Mouse (Mus musculus) CH12F3 (cell line): Measurements from ENCODE around the gene Zc3h13.

Source experiments
- in situ Hi-C: fragments of 300-500 bp; cut with MboI; formaldehyde crosslinking; loops from 2 replicates; pipeline ENCODE4 v1.14.3; 2020; ENCODE audit warnings: low sequenced_read_pairs

Zc3h13 gene

DNA sequence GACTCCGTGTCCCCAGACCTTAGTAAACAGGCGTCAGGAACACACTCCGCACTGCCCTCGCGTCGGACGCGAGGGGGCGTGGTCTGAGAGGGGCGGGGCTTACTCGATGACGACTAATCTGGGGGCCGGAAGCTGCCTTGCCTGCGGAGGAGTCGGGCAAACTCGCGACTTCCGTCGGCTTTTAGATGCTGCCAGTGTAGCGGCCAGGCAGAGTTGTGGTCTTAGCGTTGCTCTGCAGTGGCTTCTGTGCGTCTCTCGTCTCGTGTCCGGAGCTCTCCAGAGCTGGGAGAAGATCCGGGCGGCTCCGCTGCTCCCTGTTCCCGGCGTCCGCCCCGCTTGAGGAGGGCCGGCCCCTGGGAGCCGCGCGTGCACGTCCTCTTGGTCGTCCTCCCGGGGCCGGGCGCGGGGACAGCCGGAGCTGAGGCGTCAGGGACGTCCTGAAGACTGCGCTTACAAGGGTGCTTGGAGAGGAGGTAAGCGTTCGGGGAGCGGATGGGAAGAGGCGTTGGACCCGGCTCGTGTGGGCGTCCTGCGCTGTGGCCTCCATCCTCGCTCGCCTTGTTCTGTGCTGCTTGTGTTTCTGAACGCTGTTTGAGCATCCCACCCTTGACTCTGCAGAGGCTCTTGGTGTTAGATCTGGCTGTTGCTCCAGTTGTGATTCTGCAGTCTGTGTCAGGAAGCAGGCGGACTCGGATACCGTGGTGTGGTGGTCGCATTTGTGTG lies at the start of gene Zc3h13:
Gene Zc3h13, plus strand, starts transcription at position 181 of the 723 bp plus-strand sequence.
- in situ Hi-C loops, result no loop called here

GRCm38 (mm10) chr14:75235552-75235951 lies 48.6 kb upstream of the Zc3h13 start:
- in situ Hi-C loops, result no loop called here

GRCm38 (mm10) chr14:75235955-75236635 lies 48.1 kb upstream of the Zc3h13 start:
- in situ Hi-C loops, result no loop called here

GRCm38 (mm10) chr14:75236636-75237003 lies 47.6 kb upstream of the Zc3h13 start:
- in situ Hi-C loops, result no loop called here

- in situ Hi-C loops, result no loop called here
Observed at GRCm38 (mm10) chr14:75237096-75237495, 47.1 kb upstream of the Zc3h13 start.

GRCm38 (mm10) chr14:75238054-75238692 lies 46.0 kb upstream of the Zc3h13 start:
- in situ Hi-C loops, result no loop called here

GRCm38 (mm10) chr14:75242087-75242486 lies 42.1 kb upstream of the Zc3h13 start, which contains the start of gene Cpb2:
TSS of gene Cpb2 (plus strand) at chr14:75242287.
- in situ Hi-C loops, result no loop called here

GRCm38 (mm10) chr14:75246024-75247000 lies 37.9 kb upstream of the Zc3h13 start:
- in situ Hi-C loops, result no loop called here

- in situ Hi-C loops, result no loop called here
Observed at GRCm38 (mm10) chr14:75250432-75250831, 33.7 kb upstream of the Zc3h13 start.

GRCm38 (mm10) chr14:75256521-75256920 lies 27.7 kb upstream of the Zc3h13 start:
- in situ Hi-C loops, result no loop called here

DNA sequence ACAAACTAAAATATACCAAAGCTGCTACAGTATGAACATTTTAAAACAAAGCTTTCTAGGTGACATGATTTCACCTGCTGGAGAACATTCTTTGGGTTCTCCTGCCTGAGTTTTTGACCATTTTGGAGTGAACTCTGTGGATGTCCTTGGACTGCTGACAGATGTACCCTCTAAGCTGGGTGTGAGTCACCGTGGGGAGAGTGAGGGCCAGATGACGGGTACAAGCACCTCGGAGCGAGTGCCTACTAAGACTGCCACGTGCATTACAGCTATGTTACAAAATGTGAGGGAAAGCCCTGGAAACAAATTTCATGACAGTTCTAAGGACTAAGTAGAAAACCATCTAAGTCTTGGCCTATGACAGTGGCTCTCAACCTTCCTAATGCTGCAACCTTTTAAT lies 14.6 kb upstream of the Zc3h13 start:
- in situ Hi-C loops, result no loop called here

DNA sequence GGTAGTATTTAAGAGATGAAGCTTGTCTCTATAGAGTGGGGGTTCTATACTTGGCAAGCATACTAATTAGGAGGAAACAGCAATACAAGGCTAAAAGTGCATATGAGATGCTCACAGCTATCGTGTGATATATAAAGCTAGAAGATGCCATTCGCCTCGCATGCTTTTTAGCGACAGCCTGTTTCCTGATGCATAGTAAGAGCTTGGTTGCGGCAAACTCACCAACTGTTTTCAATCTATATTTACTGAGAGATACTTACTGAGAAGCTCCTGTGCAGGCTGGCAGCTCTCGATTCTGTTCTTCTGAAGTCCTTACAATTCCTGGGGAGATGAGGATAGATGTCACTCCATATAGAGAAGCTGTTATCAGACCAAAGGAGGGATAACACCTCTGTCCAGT lies 4.5 kb upstream of the Zc3h13 start:
- in situ Hi-C loops, result no loop called here

GRCm38 (mm10) chr14:75280406-75280805 lies 3.8 kb upstream of the Zc3h13 start:
- in situ Hi-C loops, result no loop called here

DNA sequence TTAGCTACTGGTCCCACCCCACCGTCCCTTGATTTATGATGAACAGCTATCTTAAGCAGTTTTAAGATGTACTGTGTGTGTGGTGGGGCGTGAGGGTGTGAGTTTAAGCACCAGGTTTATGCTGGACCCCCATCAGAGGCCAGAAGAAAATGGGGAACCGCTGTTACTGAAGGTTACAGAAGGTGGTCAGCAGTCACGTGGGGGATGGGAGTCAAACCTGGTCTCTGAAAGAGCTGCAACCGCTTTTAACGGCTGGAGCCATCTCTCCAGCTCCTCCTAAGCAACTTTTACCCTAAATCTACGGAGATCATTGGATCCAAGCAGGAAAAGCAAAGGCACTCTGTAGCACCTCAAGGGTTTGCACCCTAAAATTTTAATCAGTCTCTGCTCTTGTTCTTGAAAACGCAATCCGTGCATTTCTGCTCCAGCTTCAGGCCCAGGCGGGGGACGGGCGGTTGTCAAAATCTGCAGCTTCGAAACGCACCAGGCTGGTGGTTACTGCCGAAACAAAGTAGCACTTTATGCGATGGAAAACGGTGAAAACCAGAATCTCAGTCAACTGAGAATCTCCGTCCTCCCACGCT lies 472 bp upstream of the Zc3h13 start:
- in situ Hi-C loops, result no loop called here

- in situ Hi-C loops, result no loop called here
Observed at GRCm38 (mm10) chr14:75301081-75301480, 16.9 kb downstream of the Zc3h13 start.

DNA sequence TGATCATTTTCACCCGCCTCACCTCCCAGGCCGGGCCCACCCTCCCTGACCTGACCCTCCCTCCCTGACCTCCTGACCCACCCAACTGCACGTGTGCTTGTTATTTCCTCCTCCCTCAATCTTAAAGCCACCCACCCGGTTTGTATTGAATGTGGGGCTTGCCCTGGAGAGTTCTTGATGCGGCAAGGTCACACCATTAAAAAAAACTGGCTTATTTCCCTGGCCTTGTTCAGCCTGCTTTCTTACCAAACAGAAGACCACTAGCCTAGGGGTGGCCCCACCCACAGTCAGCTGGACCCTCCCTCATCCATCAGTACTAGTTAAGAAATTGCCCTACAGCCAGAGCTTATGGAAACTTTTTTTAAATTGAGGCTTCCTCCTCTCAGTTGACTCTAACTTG lies 19.6 kb downstream of the Zc3h13 start:
- in situ Hi-C loops, result no loop called here

GRCm38 (mm10) chr14:75307855-75308254 lies 23.7 kb downstream of the Zc3h13 start:
- in situ Hi-C loops, result no loop called here

- in situ Hi-C loops, result no loop called here
Observed at GRCm38 (mm10) chr14:75309336-75309992, 25.3 kb downstream of the Zc3h13 start.

DNA sequence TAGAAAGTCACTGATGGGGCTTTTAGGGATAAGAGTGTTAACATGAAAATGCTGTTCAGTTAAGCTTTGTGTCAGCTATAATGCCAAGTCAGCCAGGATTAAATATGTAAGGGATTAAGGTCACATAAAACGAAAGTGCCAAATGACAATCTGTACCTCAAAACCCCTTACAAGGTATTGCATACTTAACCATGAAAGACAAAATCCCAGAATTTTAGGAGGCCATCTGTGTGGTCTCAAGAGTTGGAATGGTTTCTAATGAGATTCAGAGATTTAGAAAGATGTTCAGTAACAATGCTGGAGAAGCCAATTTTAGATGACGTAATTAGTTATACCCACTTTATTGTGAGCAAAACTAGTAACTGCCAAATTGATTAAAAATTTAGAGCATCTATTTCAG lies 30.3 kb downstream of the Zc3h13 start:
- in situ Hi-C loops, result no loop called here

DNA sequence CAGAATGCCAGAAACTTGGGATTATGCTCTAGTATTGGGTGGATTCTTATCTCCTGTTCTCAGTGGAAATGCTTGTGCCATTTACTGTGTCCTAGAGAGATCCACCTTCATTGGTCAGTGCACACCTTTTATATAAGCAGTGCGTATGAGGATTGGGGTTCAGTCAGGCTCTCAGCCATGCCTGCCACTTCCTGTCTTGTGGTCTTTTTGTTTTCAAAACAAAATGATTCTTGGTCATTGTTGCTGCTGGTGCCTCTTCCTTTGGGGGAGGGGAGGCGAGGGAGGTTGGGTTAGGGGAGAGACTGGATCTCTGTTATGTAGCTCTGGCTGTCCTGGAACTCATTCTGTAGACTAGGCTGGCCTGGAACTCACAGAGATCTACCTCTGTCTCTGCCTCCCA lies 34.6 kb downstream of the Zc3h13 start:
- in situ Hi-C loops, result no loop called here
